Mouse (Mus musculus): ENCODE results near the gene Btnl1. TPM values are rescaled to one million over a fixed set of nuclear protein-coding genes. Genes with fewer than 3 reads are reported as not detected.
A peak's percentile ranks its signal among the peaks of the same experiment; 100 is the strongest.

Gene Btnl1
- polyA plus RNA-seq (2014; fragmentation: Nextera tagmentation; extraction: Ambion mirVana) = not detected in 2 replicates

- Histone ChIP-seq H3K4me3 (ENCODE audit: low read depth, low read length) (no peak within 1 kb of the TSS), H3K9ac (ENCODE audit: low read depth, low read length) (no peak within 1 kb of the TSS), H3K27me3 (replicated peaks; ENCODE audit: control insufficient read depth, insufficient read depth, low read length) (no peaks in the 10 kb centered on the region), H3K4me1 (ENCODE audit: control insufficient read depth, insufficient read depth, low read length) (no peaks in the 10 kb centered on the region), H3K9me3 (ENCODE audit: control insufficient read depth, low read length) (no peaks in the 10 kb centered on the region), H3K27ac (replicated peaks; ENCODE audit: low read depth, low read length) (no peak within 1 kb of the TSS), H3K36me3 (ENCODE audit: control insufficient read depth, insufficient read depth, low read length) (no peaks in the 10 kb centered on the region), H3K4me2 (ENCODE audit: low read depth, low read length) (no peak within 1 kb of the TSS)
- DNase-seq (ENCODE audit: low spot score) (no peak), ATAC-seq (ENCODE audit: low read depth) (no peak)
- 79% methylated on average over 2 of the region's 2 CpGs for WGBS
Measured at GRCm38 (mm10) chr17:34376847-34377246, at the start of gene Btnl1. Btnl1 (plus strand) TSS chr17:34377132.

DNA sequence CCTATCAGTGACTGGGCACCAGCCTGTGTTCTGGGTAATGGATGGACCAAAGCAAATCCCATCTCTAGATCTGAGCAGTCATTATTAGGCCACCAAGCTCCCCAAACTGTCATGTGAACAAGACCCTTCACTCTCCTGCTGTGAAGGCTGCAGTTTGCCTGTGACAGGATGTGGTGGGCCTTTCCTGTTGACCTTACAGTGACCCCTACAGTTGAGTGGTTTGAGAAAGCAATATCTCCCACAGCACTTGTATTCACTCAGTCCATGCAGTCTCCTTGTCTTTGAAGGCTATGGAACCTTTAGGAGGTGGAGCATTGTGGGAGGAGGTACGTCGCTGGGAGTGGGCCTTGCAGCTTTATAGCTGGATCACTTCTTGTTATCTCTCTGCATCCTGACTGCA lies 47.1 kb upstream of the Btnl1 start:
- no peaks in the 10 kb centered on the region for H3K4me1 ChIP-seq (ENCODE audit: control insufficient read depth, insufficient read depth, low read length)
- no peak overlapping the region for H3K27ac ChIP-seq (replicated peaks; ENCODE audit: low read depth, low read length)
- H3K4me3 ChIP-seq (ENCODE audit: low read depth, low read length) = no peak overlapping the region
- no peaks in the 10 kb centered on the region for H3K36me3 ChIP-seq (ENCODE audit: control insufficient read depth, insufficient read depth, low read length)
- no peak overlapping the region for H3K9ac ChIP-seq (ENCODE audit: low read depth, low read length)
- no peaks in the 10 kb centered on the region for H3K27me3 ChIP-seq (replicated peaks; ENCODE audit: control insufficient read depth, insufficient read depth, low read length)
- no peak for DNase-seq (ENCODE audit: low spot score)
- 85% methylated on average over 2 of the region's 2 CpGs for WGBS
- no peak overlapping the region for H3K4me2 ChIP-seq (ENCODE audit: low read depth, low read length)
- no peaks in the 10 kb centered on the region for H3K9me3 ChIP-seq (ENCODE audit: control insufficient read depth, low read length)
- ATAC-seq (ENCODE audit: low read depth) = no peak

- DNase-seq (ENCODE audit: low spot score) (no peak), ATAC-seq (ENCODE audit: low read depth) (no peak)
- WGBS = 96% methylated on average over 1 of the region's 1 CpGs
- H3K4me1 ChIP-seq (ENCODE audit: control insufficient read depth, insufficient read depth, low read length) = no peaks in the 10 kb centered on the region
- no peaks in the 10 kb centered on the region for H3K36me3 ChIP-seq (ENCODE audit: control insufficient read depth, insufficient read depth, low read length)
- H3K27ac ChIP-seq (replicated peaks; ENCODE audit: low read depth, low read length) = no peak overlapping the region
- no peak overlapping the region for H3K4me2 ChIP-seq (ENCODE audit: low read depth, low read length)
- no peak overlapping the region for H3K9ac ChIP-seq (ENCODE audit: low read depth, low read length)
- no peak overlapping the region for H3K4me3 ChIP-seq (ENCODE audit: low read depth, low read length)
- no peaks in the 10 kb centered on the region for H3K9me3 ChIP-seq (ENCODE audit: control insufficient read depth, low read length)
- H3K27me3 ChIP-seq (replicated peaks; ENCODE audit: control insufficient read depth, insufficient read depth, low read length) = no peaks in the 10 kb centered on the region
Measured at GRCm38 (mm10) chr17:34331200-34331599, 45.7 kb upstream of the Btnl1 start.

- Histone ChIP-seq H3K4me2 (ENCODE audit: low read depth, low read length) (no peak overlapping the region), H3K4me3 (ENCODE audit: low read depth, low read length) (no peak overlapping the region), H3K9me3 (ENCODE audit: control insufficient read depth, low read length) (no peaks in the 10 kb centered on the region), H3K4me1 (ENCODE audit: control insufficient read depth, insufficient read depth, low read length) (no peaks in the 10 kb centered on the region), H3K27ac (replicated peaks; ENCODE audit: low read depth, low read length) (no peak overlapping the region), H3K27me3 (replicated peaks; ENCODE audit: control insufficient read depth, insufficient read depth, low read length) (no peaks in the 10 kb centered on the region), H3K9ac (ENCODE audit: low read depth, low read length) (no peak overlapping the region), H3K36me3 (ENCODE audit: control insufficient read depth, insufficient read depth, low read length) (no peaks in the 10 kb centered on the region)
- ATAC-seq (ENCODE audit: low read depth) (no peak), DNase-seq (ENCODE audit: low spot score) (no peak)
- whole genome bisulfite sequencing = 39% methylated on average over 3 of the region's 3 CpGs
Measured at GRCm38 (mm10) chr17:34340619-34341402, 36.1 kb upstream of the Btnl1 start.

DNA sequence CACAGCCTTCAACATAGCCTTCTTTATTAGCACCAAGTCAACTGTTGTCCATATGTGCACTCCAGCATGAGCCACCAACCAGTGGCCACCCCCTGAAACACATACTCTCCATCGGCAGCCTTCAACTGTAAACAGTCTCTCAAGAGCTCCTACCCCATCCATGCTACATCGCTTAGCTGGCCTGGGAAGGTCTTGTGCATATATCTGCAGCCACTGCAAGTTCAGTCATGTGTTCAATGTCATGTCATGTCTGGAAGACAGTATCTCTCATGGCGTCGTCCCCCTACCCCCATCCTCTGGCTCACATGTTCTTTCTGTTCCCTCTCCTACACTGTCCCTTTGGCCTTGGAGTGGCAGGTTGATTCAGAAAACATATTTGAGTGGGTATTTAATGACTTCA lies 32.0 kb upstream of the Btnl1 start:
- no peak for ATAC-seq (ENCODE audit: low read depth)
- Histone ChIP-seq H3K9ac (ENCODE audit: low read depth, low read length) (no peak overlapping the region), H3K4me1 (ENCODE audit: control insufficient read depth, insufficient read depth, low read length) (no peaks in the 10 kb centered on the region), H3K27me3 (replicated peaks; ENCODE audit: control insufficient read depth, insufficient read depth, low read length) (no peaks in the 10 kb centered on the region), H3K27ac (replicated peaks; ENCODE audit: low read depth, low read length) (no peak overlapping the region), H3K4me3 (ENCODE audit: low read depth, low read length) (no peak overlapping the region), H3K36me3 (ENCODE audit: control insufficient read depth, insufficient read depth, low read length) (no peaks in the 10 kb centered on the region), H3K9me3 (ENCODE audit: control insufficient read depth, low read length) (no peaks in the 10 kb centered on the region), H3K4me2 (ENCODE audit: low read depth, low read length) (no peak overlapping the region)
- WGBS = 92% methylated on average over 4 of the region's 4 CpGs
- DNase-seq (ENCODE audit: low spot score) = no peak

DNA sequence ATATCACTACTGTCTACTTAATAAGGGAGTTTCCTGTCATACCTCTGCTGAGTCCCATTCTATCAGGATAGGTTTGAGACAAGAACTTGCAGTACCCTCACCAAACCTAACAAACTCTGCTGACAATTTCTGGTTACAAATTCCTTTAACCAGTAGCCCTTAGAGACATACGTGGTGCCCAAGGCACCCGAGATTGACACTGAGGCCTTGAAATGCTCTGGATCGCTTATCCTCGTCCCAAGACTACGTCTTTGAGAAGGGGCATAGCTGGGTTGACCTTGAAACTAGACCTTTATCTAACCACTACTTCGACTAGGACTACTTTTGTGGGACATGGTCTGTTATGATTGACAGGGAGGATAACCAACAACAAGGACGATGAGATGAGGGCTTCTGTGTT lies 31.4 kb upstream of the Btnl1 start:
- Histone ChIP-seq H3K9me3 (ENCODE audit: control insufficient read depth, low read length) (no peaks in the 10 kb centered on the region), H3K27me3 (replicated peaks; ENCODE audit: control insufficient read depth, insufficient read depth, low read length) (no peaks in the 10 kb centered on the region), H3K4me2 (ENCODE audit: low read depth, low read length) (no peak overlapping the region), H3K36me3 (ENCODE audit: control insufficient read depth, insufficient read depth, low read length) (no peaks in the 10 kb centered on the region), H3K4me1 (ENCODE audit: control insufficient read depth, insufficient read depth, low read length) (no peaks in the 10 kb centered on the region), H3K27ac (replicated peaks; ENCODE audit: low read depth, low read length) (no peak overlapping the region), H3K9ac (ENCODE audit: low read depth, low read length) (no peak overlapping the region), H3K4me3 (ENCODE audit: low read depth, low read length) (no peak overlapping the region)
- no peak for ATAC-seq (ENCODE audit: low read depth)
- DNase-seq (ENCODE audit: low spot score) = no peak
- 82% methylated on average over 7 of the region's 7 CpGs for WGBS

DNA sequence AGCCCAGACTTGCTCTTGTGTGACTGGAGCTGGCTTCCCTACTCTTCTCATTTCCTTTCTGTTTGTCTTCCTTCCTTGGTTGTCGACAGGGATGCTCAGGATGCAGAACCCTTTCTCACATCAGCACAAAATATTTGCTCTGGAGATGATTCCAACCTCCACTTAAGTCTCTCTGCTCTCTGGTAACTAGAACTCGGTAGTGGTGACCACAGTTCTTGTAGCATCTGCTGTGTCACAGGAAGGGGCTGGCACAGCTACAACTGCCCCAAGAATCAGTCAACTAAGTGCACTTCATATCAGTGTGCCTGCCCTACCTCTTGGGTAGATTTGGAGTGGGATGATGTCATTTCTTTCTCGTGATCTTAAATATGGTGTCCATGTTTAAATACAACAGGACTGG lies 30.9 kb upstream of the Btnl1 start:
- Histone ChIP-seq H3K9ac (ENCODE audit: low read depth, low read length) (no peak overlapping the region), H3K4me1 (ENCODE audit: control insufficient read depth, insufficient read depth, low read length) (no peaks in the 10 kb centered on the region), H3K9me3 (ENCODE audit: control insufficient read depth, low read length) (no peaks in the 10 kb centered on the region), H3K27me3 (replicated peaks; ENCODE audit: control insufficient read depth, insufficient read depth, low read length) (no peaks in the 10 kb centered on the region), H3K4me3 (ENCODE audit: low read depth, low read length) (no peak overlapping the region), H3K27ac (replicated peaks; ENCODE audit: low read depth, low read length) (no peak overlapping the region), H3K4me2 (ENCODE audit: low read depth, low read length) (no peak overlapping the region), H3K36me3 (ENCODE audit: control insufficient read depth, insufficient read depth, low read length) (no peaks in the 10 kb centered on the region)
- no peak for ATAC-seq (ENCODE audit: low read depth)
- DNase-seq (ENCODE audit: low spot score) = no peak
- WGBS = 77% methylated on average over 3 of the region's 3 CpGs

DNA sequence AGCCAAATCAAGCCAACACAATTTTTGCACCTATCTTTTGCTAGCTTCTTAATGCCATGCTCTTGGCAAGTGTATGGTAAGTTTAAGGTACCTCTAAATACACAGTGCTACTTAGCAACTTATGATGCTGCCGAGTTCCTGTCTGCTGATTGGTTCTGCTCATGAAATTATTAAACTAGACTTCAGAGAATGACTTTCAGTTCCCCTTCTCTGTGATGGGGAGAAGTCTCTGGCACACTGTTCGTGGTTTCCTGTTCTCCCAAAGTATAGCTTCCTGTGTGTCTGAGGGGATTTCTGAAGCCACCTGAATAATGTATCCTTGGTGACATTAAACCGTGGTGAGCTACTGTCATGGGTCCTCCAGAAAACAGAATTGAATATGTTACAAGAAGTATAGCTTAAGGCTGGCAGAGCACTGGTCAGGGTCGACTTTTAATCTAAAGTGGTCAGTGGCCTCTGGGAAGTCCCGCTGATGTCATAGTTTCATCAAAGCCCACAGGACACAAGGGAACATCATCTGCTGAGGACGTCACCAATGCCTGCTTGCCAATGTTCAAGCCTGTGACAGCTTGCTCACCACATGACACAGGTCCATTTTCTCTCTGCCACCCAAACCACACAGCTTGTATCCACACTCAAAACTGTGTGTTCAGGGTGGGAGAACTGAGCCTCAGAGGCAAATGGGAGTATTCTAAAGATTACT lies 29.2 kb upstream of the Btnl1 start:
- Histone ChIP-seq H3K27me3 (replicated peaks; ENCODE audit: control insufficient read depth, insufficient read depth, low read length) (no peaks in the 10 kb centered on the region), H3K9me3 (ENCODE audit: control insufficient read depth, low read length) (no peaks in the 10 kb centered on the region), H3K4me1 (ENCODE audit: control insufficient read depth, insufficient read depth, low read length) (no peaks in the 10 kb centered on the region), H3K4me2 (ENCODE audit: low read depth, low read length) (no peak overlapping the region), H3K36me3 (ENCODE audit: control insufficient read depth, insufficient read depth, low read length) (no peaks in the 10 kb centered on the region), H3K9ac (ENCODE audit: low read depth, low read length) (no peak overlapping the region), H3K27ac (replicated peaks; ENCODE audit: low read depth, low read length) (no peak overlapping the region), H3K4me3 (ENCODE audit: low read depth, low read length) (no peak overlapping the region)
- DNase-seq (ENCODE audit: low spot score) = peak; percentile 41
- no peak for ATAC-seq (ENCODE audit: low read depth)
- 66% methylated on average over 6 of the region's 6 CpGs for WGBS

DNA sequence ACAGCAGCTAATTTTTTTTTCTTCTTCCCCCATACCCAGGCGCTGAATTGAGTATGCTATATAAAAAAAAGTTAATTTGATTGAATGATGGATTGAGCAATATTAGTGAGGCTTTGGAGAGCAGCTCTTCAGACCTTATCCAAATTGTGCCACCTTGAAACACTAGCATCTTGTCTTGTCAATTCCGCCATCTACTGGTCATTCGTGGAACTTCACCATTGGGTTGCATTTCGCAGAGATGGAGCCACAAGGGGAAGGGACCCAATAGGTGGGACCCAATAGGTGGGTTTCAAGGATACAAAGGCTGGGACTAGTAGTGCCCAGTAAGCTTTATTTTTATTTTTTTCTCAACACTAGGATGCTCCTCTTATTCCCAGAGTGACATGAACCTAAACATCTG lies 27.5 kb upstream of the Btnl1 start:
- H3K4me2 ChIP-seq (ENCODE audit: low read depth, low read length) = no peak overlapping the region
- WGBS = 4% methylated on average over 4 of the region's 4 CpGs
- H3K36me3 ChIP-seq (ENCODE audit: control insufficient read depth, insufficient read depth, low read length) = no peaks in the 10 kb centered on the region
- H3K4me3 ChIP-seq (ENCODE audit: low read depth, low read length) = no peak overlapping the region
- no peaks in the 10 kb centered on the region for H3K27me3 ChIP-seq (replicated peaks; ENCODE audit: control insufficient read depth, insufficient read depth, low read length)
- no peaks in the 10 kb centered on the region for H3K4me1 ChIP-seq (ENCODE audit: control insufficient read depth, insufficient read depth, low read length)
- H3K27ac ChIP-seq (replicated peaks; ENCODE audit: low read depth, low read length) = no peak overlapping the region
- DNase-seq (ENCODE audit: low spot score) = peak; percentile 76
- H3K9me3 ChIP-seq (ENCODE audit: control insufficient read depth, low read length) = no peaks in the 10 kb centered on the region
- ATAC-seq (ENCODE audit: low read depth) = no peak
- H3K9ac ChIP-seq (ENCODE audit: low read depth, low read length) = no peak overlapping the region
